Mouse (Mus musculus) retina, adult 2 months (tissue): ENCODE data around the gene Prpsap1.
"Not testable (repeated sequence)": the region's sequence is repeated elsewhere in the genome, so short reads cannot be mapped to it uniquely, and the experiment has no call there.

Source experiments
- DNase-seq: peaks from one replicate; pipeline ENCODE4 v3.0.0-alpha.2; 2012; ENCODE audit warnings: low read depth, low spot score

The Prpsap1 gene

DNA sequence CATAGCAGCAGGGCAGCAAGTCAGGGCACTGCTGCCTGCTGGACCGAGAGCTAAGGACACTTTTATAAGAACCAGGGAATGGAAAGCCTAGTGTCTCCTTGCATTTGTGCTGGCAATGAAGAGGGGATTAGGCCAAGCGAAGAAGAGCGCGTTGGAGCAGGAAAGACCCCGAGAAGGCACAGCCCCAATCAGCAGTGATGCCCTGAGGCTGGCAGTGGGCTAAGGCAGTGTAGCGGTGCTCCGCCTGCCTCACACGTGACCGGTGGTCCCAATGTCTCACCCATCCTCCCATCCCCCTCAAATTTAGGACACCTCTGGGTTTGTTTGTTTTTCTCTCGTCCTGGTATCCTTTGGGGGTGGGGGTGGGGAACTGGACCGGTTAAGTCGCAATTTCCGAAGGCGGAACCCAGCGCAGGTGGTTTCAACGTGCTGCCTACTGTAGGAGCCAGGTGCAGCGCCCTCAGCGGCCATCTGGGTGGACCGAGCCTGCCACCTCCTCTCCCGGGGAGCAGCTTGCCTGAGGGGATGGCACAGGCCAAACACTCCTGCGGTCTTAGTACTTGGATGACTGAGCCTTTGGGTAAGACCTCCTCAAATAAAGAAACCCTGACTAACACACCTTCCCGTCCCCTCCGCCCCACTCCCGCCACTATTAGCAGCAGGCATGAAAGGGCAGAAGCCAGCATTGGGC lies 21.5 kb upstream of the Prpsap1 start:
- DNase-seq: no peak

DNA sequence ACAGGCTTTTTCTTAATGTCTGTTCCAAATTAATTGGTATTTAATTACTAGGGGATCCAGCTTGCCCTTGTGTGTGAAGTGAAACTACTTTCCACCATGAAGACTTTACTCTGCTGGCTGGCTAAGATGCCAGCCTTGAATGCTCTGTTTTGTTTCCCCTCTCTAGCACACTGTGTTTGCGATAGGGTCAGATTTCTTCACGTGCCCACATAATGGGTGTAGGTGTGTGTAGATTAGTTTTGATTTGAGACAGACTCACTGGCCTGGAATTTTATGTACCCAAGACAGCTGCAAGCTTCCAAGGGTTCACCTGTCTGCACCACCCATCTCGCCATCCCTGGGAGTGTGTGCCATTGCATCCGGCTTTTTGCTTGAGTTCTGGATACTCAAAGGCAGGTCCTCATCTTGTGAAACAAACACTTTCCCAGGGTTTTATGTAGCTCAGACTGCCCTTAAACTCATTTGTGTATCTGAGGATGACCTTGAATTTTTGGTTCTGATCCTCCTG lies 19.6 kb upstream of the Prpsap1 start:
- DNase-seq: no peak

DNA sequence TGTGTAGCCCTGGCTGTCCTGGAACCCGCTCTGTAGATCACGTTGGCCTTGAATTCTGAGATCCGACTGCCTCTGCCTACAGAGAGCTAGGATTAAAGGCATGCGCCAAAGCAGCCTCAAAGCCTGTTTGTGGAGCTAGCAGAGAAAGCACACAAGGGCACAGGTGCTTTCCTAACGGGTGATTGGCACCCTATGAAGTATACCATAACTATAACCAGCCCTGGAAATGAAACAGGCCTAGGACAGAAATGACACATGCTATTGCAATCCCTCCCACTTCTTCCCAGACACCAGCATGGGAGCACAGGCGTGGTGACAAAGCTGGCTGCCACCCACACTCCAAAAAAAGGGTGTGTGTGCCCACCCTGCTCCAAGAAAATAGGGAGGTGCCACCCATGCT lies 19.0 kb upstream of the Prpsap1 start:
- no peak for DNase-seq

DNA sequence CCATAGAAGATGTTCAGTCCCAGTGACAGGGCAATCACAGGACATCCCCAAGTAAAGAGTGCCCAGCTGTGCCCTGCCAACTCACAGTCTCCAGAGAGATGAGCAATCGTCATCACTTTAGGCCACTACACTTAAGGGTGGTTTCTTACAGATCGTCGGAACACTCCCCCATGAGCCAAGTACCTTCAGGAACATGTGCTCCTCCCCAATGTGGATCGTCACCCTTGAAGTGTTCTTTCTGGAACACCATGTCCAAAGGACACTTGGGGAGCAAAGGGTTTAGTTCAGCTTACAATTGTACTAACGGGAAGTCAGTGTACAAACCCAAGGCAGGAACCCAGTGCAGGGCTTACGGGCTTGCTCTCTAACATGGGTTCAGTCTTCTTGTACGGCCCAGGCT lies 18.2 kb upstream of the Prpsap1 start:
- no peak for DNase-seq

GRCm38 (mm10) chr11:116511301-116511868 lies 17.4 kb upstream of the Prpsap1 start:
- no peak for DNase-seq

DNA sequence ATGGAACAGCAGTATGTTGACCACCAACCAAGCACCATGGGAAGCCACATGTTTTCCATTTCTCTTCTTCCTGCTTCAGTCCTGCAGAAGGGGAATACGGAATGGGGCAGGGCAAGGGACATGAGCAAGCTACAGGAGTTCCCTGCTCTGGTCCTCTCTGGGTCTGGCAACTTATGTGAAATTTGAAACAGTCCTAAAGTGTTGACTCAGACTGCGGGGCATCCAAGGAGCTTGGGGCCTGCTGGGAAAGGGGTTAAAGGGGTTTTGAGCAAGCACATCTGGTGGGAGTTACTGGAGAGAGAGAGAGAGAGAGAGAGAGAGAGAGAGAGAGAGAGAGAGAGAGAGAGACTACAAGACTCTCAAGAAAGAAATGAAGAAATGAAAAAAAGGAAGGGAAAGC lies 14.7 kb upstream of the Prpsap1 start:
- no peak for DNase-seq

DNA sequence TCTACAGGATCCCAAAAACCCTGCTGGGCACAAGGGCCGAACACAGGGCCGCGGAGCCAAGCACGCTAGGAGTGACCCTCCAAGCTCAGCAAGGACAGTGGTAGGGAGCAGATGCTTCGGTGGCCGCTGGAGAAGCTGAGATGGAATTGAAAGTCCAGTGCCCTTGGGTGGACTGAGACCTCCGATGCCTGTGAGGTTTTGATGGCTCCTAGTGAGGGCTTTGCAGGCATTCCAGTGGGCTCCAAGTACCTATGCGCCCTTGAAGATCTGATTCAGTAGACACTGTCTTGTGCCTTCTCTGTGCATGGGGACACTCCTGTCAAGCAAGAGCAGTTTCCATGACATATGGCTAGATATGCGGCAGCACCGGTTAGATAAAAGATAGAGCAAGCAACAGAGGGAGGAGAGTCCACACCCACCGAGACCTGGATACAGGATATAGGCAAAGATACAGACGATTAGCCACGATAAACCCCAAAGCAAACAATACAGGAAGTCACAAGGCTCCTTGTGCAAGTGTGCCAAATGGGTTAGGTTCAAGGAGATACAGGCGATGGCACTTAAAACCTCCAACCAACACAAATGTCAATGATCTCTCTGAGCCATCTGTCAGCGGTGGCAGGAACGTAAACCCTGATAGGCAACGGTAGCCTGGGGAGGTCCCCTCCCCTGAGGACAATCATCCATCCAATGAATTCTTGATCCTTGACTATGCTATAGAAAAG lies 12.3 kb upstream of the Prpsap1 start:
- DNase-seq: no peak

DNA sequence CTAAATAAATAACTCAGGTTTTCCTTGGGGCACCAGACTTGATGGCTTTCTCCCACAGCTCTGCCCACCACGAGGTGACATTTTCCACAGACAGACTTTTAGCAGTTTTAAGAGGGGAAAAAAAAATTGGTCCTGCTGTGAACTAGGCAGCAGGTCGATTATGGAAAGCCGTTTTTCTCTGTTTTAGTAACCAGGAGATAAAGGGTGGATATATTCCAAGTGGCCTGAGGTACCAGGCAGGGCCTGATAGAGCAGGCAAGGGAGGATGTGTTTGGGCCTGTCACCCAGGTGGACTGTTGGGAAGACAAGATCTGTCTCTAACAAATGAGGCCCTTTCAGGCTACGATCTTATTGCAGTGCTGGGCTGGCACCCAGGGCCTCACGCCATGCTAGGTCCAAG lies 11.6 kb upstream of the Prpsap1 start:
- DNase-seq: no peak

- no peak for DNase-seq
Measured at GRCm38 (mm10) chr11:116504516-116504915, 10.5 kb upstream of the Prpsap1 start.

DNA sequence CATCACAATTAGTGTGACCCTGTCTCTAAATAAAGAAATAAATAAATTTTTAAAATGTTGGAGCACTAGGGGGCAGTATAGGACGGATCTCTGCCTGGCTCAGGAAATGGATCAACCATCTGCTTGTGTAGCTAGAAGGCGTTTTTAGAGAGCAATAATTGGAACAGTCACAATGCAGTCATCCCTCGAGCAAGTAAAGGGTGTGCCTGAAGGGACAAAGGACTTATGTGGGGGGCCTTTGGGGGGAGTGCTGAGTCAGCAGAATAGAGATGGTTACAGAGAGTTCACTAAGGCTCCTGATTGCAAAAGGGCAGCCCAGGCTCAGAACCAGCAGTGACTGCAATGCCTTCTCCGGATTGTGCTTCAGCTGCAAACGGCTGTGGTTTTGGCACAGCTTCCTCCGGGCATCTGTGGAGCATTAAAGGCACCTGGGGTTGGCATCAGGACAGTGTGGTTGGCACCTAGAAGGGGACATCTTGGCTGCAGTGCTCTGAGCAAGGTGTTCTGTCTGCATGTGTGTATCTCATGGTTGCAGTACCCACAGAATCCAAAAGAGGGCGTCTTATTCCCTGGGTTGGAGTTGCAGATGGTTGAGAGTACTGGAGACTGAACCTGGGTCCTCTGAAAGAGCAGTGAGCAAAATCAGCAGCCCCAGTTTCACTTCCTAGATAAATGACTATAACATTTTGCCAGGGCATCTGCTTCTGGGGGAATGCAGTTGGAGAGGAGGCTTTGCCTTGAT lies 7.2 kb upstream of the Prpsap1 start:
- peak; percentile 45 for DNase-seq

- DNase-seq: no peak
Measured at GRCm38 (mm10) chr11:116499018-116499417, 5.0 kb upstream of the Prpsap1 start.

DNA sequence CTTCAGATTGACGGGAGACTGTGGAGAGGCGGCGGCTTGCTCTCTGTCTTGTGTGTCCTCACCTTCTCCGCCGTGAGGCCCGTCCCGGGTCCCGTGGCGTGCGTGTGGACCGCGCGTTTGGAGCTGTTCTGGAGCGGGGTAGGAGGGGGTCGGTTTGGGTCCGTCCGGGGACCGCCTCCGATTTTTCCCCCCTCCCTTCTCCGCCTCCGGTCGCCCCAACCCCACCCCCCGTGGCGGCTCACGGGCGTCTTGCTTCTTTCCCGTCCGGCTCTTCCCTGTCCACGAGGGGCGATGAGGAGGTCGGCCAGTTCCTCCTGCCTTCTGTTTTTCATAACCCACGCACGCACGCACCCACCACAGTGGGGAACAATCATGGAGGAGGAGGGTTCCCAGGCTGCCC lies 4.6 kb upstream of the Prpsap1 start:
- no peak for DNase-seq

GRCm38 (mm10) chr11:116497313-116497712 lies 3.3 kb upstream of the Prpsap1 start:
- no peak for DNase-seq

DNA sequence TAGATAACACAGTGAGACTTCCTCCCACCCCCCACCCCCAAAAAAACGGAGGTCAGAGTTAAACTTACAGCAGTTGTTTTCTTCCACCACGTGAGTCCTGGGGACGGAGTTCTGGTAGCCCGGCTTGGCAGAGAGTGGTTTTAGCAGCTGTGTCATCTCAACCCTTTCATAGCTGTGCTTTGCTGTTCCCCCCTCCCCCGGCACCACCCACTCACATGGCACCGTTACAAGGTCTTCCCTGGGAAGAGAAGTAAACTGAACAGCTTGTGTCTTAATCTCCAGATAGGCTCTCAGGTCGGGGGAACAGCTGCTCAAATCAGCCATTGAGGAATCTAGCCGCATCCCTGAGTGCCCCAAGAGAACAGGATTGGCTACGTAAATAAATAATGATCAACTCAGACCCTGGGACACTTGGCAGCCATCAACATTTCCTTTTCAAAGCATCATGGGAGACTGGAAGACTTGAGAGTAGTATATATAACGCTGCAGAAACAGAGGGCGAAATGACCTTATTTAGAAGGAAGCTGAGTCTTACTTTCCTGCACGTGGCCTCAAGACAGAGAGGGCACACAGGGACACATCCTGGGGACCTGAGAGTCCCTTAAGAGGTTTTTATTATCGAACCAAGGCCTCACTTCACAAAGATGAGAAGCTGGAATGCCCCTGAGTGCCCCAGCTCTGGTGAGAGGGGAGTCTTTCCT lies 622 bp upstream of the Prpsap1 start:
- DNase-seq: no peak

DNA sequence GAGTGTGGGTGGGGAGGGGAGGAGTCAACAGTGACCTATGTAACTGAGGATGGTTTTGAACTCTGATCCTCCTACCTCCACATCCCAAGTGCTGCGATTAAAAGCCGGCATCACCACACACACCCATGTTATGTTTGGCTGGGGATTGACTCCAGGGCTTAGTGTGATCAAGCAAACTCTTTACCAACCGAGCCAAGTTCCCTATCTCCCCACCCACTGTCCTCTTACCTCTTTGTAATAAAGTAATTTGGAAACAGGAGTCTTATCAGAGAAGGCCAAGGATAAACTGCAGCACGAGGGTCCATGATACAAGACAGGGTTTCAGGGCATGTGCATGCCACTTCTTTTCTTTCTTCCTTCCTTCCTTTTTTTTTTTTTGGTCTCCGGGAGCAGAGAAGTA lies 811 bp downstream of the Prpsap1 start:
- no peak for DNase-seq

GRCm38 (mm10) chr11:116492507-116492906 lies 1.5 kb downstream of the Prpsap1 start:
- not testable (repeated sequence) for DNase-seq

DNA sequence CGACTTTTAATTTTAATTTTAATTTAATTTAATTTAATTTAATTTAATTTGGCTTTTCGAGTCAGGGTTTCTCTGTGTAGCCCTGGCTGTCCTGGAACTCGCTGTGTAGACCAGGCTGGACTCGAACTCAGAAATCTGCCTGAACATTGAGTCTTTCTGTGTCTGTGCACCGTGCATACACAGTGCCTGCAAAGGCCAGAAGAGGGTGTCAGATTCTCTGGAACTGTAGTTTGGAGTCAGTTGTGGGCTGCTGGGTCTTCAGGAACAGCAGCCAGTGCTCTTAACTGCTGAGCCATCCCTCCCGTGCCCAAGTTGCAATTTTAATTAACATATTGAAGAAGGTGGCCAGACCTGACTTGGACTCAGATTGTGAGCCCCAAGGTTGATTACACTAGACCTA lies 2.7 kb downstream of the Prpsap1 start:
- no peak for DNase-seq

DNA sequence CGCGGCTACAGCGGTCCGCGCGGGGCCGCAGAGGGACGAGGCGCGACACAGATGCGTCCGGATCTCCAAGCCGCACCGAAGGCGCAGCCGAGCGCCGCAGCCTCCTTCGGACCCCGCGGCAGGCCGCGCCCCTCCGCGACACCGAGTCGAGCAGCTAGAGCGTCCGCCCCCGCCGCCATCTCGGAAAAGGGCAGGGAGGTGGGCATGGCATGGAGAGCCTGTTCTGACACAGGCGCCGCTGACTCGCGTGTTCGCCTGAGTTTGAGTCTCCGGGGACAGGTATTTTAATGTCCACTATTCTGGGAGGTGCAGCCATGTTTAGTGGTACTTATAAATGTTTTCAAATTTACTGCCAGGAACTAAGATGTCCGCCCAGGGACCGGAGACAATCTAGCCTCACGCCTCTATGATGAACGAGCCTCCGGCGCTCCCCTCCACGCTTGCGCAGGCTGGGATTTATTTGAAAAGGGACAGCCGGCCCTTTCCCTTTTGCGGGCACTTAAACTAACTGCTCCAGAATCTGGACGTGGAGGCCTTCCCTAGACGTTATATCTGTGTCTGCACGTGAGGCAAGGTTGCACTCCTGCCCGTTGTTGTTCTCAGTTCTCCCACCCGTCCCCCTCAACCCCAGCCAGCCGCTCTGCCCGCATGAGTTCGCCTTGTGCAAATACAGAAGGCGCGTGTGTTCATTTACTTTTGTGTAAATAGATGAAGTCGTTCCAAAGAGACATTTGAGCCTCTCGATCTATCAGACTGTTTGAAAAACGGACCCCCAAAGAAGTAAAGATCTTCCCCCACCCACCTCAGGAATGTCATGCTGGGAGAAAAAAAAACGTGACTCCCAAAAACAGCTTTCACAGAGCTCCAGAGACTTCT lies 3.5 kb downstream of the Prpsap1 start:
- peak; percentile 91 for DNase-seq

GRCm38 (mm10) chr11:116489771-116490231 lies 4.2 kb downstream of the Prpsap1 start:
- no peak for DNase-seq

- no peak for DNase-seq
Measured at GRCm38 (mm10) chr11:116488693-116489375, 5.2 kb downstream of the Prpsap1 start.
